Mouse (Mus musculus) ES-E14 (cell line): Measurements from ENCODE around the gene Tln1.

ENCODE experiments used
- CHD2 ChIP-seq: IDR thresholded peaks from 2 replicates; pipeline ENCODE4 v1.6.1; 2014; ENCODE audit warnings: mild to moderate bottlenecking, low read depth, low read length, inconsistent platforms
- HCFC1 ChIP-seq: IDR thresholded peaks from 2 replicates; pipeline ENCODE4 v1.6.1; 2012; ENCODE audit warnings: low read length, inconsistent platforms, borderline replicate concordance; ENCODE audit not compliant: insufficient read depth
- MAFK ChIP-seq: IDR thresholded peaks from 2 replicates; pipeline ENCODE4 v1.6.1; 2014; ENCODE audit warnings: mild to moderate bottlenecking, low read depth, low read length, inconsistent platforms; ENCODE audit not compliant: insufficient read depth
- ZC3H11A ChIP-seq: IDR thresholded peaks from 2 replicates; pipeline ENCODE4 v1.6.1; 2012; ENCODE audit warnings: low read depth, mild to moderate bottlenecking, inconsistent platforms, low read length, borderline replicate concordance
- ZNF384 ChIP-seq: IDR thresholded peaks from 2 replicates; pipeline ENCODE4 v1.6.1; 2012; ENCODE audit warnings: low read depth, low read length, inconsistent platforms

GRCm38 (mm10) chr4:43600195-43600934, 37.9 kb upstream of the Tln1 start:
- TF ChIP-seq MAFK (no peak), ZNF384 (no peak), HCFC1 (no peak), ZC3H11A (no peak), CHD2 (no peak)
